Mouse (Mus musculus) lung, postnatal 4 days (tissue): ENCODE measurements around the gene Rspry1.

ENCODE experiments used
- DNase-seq, 2 experiments: peaks; one replicate each; pipeline ENCODE4 v3.0.0; 2021

Gene Rspry1

DNA sequence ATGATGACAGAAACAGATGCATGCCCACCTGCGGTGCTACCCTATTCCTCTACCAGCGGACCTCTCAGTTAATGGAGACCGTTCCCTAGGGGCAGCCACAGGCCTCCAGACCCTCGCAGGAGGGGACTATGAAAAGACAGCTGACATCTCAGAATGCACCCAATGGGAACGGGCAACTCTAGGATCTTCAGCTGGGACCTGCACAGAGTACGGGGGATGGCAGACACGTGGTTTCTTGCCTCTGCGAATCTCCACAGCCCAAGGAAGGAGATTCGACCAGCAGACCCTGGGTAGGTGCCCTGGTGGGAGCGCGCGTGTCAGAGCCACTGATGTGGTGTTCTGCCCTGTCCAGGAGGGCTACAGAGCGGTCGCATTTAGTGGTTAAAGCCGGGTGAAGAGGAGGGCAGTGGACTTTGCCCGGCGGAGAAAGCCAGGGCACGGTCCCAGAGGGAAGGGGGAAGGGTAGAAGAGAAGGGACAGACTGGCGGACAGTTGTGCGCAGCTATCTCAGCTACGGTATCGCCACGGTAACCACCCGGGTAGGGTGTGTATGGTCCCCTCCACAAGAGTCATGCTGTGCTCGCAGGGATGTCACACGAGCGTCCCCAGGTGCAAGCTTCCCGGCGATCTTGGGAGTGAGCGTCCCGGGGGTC, 93.7 kb downstream of the Rspry1 start:
- peak in 1 of 2 experiments; percentile 19 for DNase-seq

GRCm38 (mm10) chr8:94695994-94696384, 94.3 kb downstream of the Rspry1 start, which contains the start of gene Pllp:
Gene Pllp (minus strand): TSS chr8:94696278.
- peak; percentile 36 to 56 for DNase-seq

DNA sequence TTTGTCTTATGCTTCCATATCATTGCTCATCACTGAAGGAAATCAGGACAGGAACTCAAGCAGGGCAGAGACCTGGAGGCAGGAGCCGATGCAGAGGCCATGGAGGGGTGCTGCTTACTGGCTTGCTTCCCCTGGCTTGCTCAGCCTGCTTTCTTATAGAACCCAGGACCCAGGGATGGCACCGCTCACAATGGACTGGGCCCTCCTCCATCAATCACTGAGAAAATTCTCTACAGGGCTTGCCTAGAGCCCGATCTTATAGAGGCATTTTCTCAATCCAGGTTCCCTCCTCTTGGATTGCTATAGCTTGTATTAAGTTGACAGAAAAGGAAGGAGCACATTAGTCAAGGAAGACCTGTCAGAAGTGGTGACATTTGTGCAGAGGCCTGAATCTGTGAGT, 94.8 kb downstream of the Rspry1 start:
- DNase-seq, result no peak

DNA sequence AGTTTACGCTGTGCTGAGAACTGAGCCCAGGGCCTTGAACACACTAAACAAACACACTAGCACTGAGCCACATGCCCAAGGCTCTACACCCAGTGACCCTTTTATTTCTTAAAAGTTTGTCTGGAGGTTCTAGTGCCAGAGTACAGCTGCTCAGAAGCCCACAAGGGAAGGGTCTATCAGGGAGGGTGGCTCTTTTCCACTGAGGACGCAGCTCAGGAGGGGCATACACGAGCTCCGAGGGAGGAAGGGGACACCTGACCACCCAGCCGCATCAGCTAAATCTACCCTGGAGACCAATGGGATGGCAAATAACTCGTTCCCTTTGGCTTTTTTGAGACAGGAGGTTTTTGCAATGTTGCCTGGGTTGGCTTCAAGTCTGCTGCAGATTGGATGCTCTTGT, 96.2 kb downstream of the Rspry1 start:
- peak in 1 of 2 experiments; percentile 8 for DNase-seq

DNA sequence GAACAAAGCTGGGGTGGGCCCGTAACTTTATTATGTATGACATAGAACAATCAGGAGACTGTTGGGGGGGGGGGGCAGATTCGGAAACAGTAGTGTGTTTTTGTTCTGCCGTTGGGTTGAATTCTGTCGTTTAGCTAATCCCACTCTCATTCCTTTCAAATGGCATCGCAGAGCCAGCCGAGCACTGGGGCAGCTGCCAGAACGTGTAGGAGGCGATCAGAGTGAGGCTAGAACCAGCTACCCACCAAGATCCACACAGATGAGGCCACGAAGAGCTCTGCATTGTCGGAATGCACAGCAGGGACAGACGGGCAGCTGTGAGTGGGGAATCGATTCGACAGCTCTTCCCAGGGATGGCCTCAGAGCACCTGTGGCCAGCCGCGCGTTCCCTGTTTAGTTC, 97.6 kb downstream of the Rspry1 start:
- no peak for DNase-seq

GRCm38 (mm10) chr8:94700421-94700935, 98.7 kb downstream of the Rspry1 start:
- DNase-seq, result no peak

GRCm38 (mm10) chr8:94702156-94702555, 100.4 kb downstream of the Rspry1 start:
- DNase-seq, result no peak

DNA sequence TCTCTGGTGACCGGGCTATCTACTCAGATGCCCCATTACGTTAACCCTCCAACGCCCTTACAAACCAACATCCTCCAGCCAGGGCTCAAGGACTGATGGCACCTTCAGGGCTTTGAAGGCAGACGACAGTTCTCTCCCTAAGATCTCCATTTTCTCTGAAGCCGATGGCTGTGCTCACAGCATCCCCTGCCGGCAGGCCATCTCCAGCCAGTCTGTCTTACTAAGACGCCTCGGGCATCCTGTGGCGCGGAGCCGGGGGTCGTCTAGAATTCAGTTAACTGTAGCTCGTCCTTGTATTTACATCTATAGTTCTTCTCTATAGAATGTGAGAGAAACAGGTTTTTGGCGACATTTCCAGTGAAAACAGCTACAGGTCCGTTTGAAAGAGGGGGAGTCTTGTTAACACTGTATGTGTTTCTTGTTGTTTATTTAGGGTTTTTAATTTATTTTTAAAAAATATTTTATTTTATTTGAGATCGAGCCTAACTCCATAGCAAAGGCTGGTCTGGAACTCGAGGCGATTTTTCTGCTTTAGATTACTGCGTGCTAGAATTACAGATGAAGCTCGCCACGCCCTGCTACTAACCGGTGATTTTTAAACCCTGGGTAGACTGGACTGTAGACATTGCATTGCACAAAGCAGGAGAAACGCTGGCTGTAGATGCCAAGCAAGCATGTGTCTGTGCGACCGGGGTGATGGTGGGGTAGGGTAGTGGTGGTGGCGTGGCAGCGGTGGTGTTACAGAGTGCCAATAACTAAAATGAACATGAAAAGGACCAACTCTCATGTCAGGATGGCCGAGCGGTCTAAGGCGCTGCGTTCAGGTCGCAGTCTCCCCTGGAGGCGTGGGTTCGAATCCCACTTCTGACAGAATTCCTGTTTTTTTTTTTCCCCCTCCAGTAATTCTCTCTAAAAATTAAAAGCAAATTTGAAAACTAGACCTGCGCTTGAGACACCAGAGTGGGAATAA, 101.4 kb downstream of the Rspry1 start:
- DNase-seq, result peak; percentile 86 to 89

DNA sequence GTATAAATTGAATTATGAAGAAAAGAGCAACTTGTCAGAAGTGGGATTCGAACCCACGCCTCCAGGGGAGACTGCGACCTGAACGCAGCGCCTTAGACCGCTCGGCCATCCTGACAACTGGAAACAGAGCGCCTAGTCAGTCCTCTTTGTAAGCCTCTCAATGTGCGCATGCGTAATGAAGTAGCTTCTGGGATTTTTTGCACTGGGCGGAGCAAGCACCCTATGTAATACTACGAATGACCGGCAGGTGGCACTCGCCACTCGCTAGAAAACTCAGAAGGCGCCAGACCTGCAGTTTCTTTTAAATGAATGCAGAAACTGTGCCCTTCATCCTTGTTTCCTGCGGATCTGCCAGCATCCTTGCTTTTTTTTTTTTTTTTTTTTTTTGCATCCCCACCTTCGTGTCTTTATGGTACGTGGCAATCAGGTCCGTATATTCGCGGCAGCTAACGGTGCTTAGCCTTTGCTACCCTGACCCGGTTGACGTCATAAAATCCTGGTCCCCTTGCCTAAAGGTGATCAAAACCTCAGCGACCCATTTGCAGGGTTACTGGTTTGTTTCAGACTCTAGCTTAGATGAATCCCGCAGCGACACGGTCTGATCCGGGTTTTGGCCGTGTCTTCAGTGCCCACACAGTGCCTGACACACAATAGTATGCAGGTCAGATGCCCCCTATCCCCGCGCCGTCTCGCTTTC, 102.4 kb downstream of the Rspry1 start:
- peak; percentile 92 to 97 for DNase-seq

GRCm38 (mm10) chr8:94704669-94704984, 102.9 kb downstream of the Rspry1 start:
- DNase-seq, result no peak

DNA sequence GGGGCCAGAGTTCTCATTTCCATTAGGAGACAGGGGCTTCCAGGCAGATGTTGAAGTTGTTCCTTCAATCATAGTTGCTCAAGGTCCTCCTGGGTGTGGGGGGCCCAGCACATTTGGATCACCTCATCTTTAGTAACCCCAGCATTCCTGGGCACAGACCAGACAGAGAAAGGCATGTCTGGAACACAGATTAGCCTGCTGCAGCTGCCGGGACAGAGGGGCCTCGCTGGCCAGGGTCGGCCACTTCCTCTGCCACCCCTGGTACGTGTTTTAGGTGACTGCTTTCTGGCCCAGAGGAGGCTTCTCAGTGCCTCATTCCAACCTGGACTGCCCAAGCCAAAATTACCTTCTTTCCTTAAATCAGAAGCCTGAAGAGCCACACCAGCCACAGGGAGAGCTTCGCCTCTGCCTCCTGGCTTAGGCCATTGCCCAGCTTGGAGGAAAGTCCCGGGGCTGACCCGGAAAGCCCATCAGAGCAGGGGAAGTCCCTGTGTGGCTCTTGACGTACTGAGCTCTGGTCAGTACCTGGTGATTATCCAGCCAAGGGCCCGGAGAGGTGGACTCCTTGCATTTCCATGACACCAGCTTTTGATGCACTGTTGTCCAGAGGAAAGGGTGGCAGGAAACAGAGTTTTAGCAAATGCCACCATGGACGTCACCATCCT, 104.0 kb downstream of the Rspry1 start:
- DNase-seq, result no peak

- DNase-seq, result no peak
These were observed 105.1 kb downstream of the Rspry1 start for GRCm38 (mm10) chr8:94706732-94707395.
